Mouse (Mus musculus) lung, postnatal 0 days (tissue): ENCODE measurements at regions not wholly inside any gene's neighbourhood (a gene's known extent, or its start where the extent isn't known, plus 50 kb on each side); places are given as distances from the start of the nearest gene placed in this dataset.

Experiments
- ATAC-seq: fragments of 200-750 bp; cut with Nextera tagmentation; 2 replicates; pipeline ENCODE4 v1.8.0; 2017; ENCODE audit warnings: moderate library complexity
- DNase-seq: peaks from one replicate; pipeline ENCODE4 v3.0.0-alpha.2; 2016; ENCODE audit warnings: low spot score
- H3K27ac ChIP-seq: fragments of 300-500 bp; sonication (generic); 2 replicates; pipeline ENCODE4 v1.5.1; 2014; ENCODE audit warnings: antibody characterized with exemption, mild to moderate bottlenecking, low read length, mixed read lengths
- H3K27me3 ChIP-seq: fragments of 300-500 bp; sonication (generic); replicated peaks from 2 replicates; pipeline ENCODE4 v1.6.1; 2014; ENCODE audit warnings: low read length, mixed read lengths; ENCODE audit not compliant: insufficient read depth
- H3K36me3 ChIP-seq: fragments of 300-500 bp; sonication (generic); 2 replicates; pipeline ENCODE4 v1.6.1; 2014; ENCODE audit warnings: low read length, mixed read lengths; ENCODE audit not compliant: insufficient read depth
- H3K4me1 ChIP-seq: fragments of 300-500 bp; sonication (generic); 2 replicates; pipeline ENCODE4 v1.6.1; 2014; ENCODE audit warnings: antibody characterized with exemption, low read depth, low read length, mixed read lengths; ENCODE audit not compliant: insufficient read depth
- H3K4me2 ChIP-seq: fragments of 300-500 bp; sonication (generic); replicated peaks from 2 replicates; pipeline ENCODE4 v1.6.1; 2014; ENCODE audit warnings: low read depth, mild to moderate bottlenecking, low read length, moderate library complexity, mixed read lengths
- H3K4me3 ChIP-seq: fragments of 300-500 bp; sonication (generic); 2 replicates; pipeline ENCODE4 v1.5.1; 2014; ENCODE audit warnings: low read depth, low read length
- H3K9ac ChIP-seq: fragments of 300-500 bp; sonication (generic); replicated peaks from 2 replicates; pipeline ENCODE4 v1.6.1; 2014; ENCODE audit warnings: low read depth, mild to moderate bottlenecking
- H3K9me3 ChIP-seq: fragments of 300-500 bp; sonication (generic); 2 replicates; pipeline ENCODE4 v1.6.1; 2016; ENCODE audit warnings: low read length, mixed read lengths
- CTCF ChIP-seq: IDR thresholded peaks from 2 replicates; pipeline ENCODE4 v1.5.1; 2016; ENCODE audit warnings: antibody characterized with exemption, mild to moderate bottlenecking
- EP300 ChIP-seq: IDR thresholded peaks from 2 replicates; pipeline ENCODE4 v1.6.1; 2016; ENCODE audit warnings: antibody characterized with exemption, mild to moderate bottlenecking, control low read depth
- WGBS: fragments of 180-500 bp; shearing (Covaris S2); extraction: QIAGEN DNeasy Blood & Tissue Kit; methylation state at CpG from one replicate; pipeline ENCODE4 v1.1.7; 2014; 5-methylcytosine and 5-hydroxymethylcytosine counted together

DNA sequence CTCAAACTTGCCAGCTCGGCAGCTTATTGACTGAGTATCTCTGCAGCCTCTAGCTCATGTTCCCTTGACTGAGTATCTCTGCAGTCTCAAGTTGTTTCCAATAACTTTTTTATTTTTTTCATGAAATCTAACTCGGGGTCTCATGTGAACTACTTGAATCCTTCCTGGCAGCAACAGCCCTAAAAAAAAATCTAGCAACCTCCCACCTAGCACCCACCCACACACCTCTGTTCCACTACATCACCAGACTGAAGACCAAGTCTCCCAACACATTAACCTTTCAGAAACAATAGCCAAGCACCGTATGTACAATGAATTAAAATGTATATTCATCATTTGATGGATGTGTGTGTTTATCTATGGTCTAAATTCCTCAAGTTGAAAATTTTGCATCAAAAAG, 387.7 kb upstream of the Gm10131 start:
- ATAC-seq, result no peak
- Histone ChIP-seq H3K4me1 (no peaks in the 10 kb centered on the region), H3K27ac (no peak overlapping the region), H3K9me3 (no peaks in the 10 kb centered on the region), H3K4me2 (no peak overlapping the region), H3K36me3 (no peaks in the 10 kb centered on the region), H3K4me3 (no peak overlapping the region), H3K9ac (no peak overlapping the region), H3K27me3 (no peaks in the 10 kb centered on the region)
- TF ChIP-seq EP300 (no peak), CTCF (no peak)
- 62% methylated on average over 3 of the region's 3 CpGs for WGBS
- DNase-seq, result no peak

DNA sequence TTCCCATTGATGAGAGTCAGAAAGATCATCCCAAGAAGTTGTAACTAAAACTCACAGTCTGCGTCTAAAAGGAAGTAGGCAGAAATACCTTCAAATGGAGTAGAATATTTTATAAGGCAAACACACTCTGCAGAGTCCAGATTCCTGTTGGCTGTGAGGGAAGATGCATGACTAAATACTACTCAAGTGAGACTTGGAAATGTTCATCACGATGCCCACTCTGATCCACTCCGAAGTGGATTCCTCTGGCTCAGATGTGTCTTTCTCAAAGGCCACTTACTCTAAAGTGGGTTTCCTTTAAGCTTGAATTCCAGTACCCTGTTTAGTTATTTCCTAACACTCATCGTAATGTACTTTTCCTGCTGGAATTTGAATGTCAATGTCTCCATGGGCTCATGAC, 385.2 kb upstream of the Gm10131 start:
- peak; percentile 33 for DNase-seq
- Histone ChIP-seq H3K4me3 (no peak overlapping the region), H3K4me1 (no peaks in the 10 kb centered on the region), H3K36me3 (no peaks in the 10 kb centered on the region), H3K9ac (no peak overlapping the region), H3K4me2 (no peak overlapping the region), H3K27ac (no peak overlapping the region), H3K27me3 (no peaks in the 10 kb centered on the region), H3K9me3 (no peaks in the 10 kb centered on the region)
- TF ChIP-seq CTCF (no peak), EP300 (peak; percentile 67; the same call in 1 of the 2 replicates)
- 62% methylated on average over 4 of the region's 4 CpGs for WGBS
- 0 out of 2 replicates have a peak, but pooled peaks have one; percentile 26 for ATAC-seq

- Histone ChIP-seq H3K27ac (no peak overlapping the region), H3K27me3 (no peaks in the 10 kb centered on the region), H3K9ac (no peak overlapping the region), H3K4me1 (no peaks in the 10 kb centered on the region), H3K4me2 (no peak overlapping the region), H3K4me3 (no peak overlapping the region), H3K9me3 (no peaks in the 10 kb centered on the region), H3K36me3 (no peaks in the 10 kb centered on the region)
- peak; percentile 78 for ATAC-seq
- DNase-seq, result peak; percentile 69
- TF ChIP-seq CTCF, result no peak
- TF ChIP-seq EP300, result peak; percentile 64
- WGBS, result 43% methylated on average over 4 of the region's 4 CpGs
These were observed 384.4 kb upstream of the Gm10131 start for GRCm38 (mm10) chr8:34495974-34496373.

DNA sequence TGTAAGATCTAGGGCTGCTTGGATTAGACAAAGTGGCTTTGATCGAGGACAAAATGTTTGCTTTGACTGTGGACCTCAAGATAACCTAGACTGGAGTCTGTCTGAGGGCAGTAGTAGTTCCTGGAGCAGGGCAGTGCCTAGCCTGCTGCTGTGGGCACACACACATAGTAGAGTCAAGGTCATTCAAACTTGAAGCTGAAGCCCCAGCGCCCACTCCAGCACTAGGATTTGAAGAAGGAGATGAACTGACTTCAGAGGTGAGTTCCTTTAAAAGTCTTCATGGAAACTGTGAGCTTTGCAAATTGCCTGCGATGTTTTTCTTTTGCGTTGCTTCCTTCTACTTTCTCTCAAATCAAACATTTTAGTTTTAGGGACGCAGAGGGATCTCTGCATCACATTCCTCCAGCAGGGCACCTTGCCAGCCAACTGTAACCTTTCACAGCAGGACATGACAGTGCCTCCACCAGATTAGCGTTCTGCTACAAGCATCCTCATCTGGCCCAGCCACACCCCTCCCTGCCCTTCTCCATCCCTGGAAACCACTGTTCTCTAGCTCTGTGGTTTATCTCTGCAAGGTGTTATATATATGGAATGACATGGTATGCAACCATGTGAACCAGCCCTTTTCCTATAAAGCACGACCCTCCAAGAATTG, 377.3 kb upstream of the Gm10131 start:
- no peak for TF ChIP-seq CTCF
- no peak for TF ChIP-seq EP300
- Histone ChIP-seq H3K9me3 (no peaks in the 10 kb centered on the region), H3K4me2 (no peak overlapping the region), H3K4me1 (no peaks in the 10 kb centered on the region), H3K36me3 (no peaks in the 10 kb centered on the region), H3K4me3 (no peak overlapping the region), H3K9ac (no peak overlapping the region), H3K27me3 (no peaks in the 10 kb centered on the region), H3K27ac (no peak overlapping the region)
- ATAC-seq (no peak), DNase-seq (no peak)
- 47% methylated on average over 7 of the region's 7 CpGs for WGBS

DNA sequence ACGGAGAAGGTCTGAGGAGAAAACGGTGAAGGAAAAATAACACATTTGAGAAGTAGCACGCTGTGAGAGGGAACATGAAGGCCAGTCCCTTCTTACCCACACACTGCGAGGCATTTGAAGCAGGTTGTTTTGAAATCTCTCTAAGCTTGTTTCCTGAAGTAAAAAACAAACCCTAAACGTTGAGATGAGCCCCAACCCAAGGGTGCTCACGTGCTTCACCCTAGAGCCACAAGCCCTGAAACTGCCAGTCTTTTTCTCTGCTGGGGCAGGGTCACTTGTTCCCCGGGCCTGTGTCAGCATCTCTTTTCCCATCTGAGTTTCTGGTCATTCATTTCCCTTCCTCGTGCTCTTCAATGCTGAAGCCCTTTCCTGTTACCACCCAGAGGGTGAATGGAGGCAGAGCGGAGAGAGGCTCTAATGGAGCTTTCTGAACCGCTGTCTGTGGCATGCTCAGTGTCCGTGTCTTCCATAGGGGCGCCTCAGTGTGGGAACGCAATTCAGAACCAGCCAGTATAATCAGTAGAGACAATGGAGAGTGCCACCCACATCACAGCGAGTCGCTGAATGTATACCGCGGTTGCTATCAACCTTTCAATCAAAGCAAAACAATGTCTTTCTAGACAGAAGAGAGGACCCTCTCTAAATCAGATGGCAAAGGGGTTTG, 375.0 kb upstream of the Gm10131 start:
- Histone ChIP-seq H3K27me3 (no peaks in the 10 kb centered on the region), H3K36me3 (no peaks in the 10 kb centered on the region), H3K4me2 (no peak overlapping the region), H3K4me3 (no peak overlapping the region), H3K9ac (no peak overlapping the region), H3K27ac (no peak overlapping the region), H3K4me1 (no peaks in the 10 kb centered on the region), H3K9me3 (no peaks in the 10 kb centered on the region)
- 66% methylated on average over 17 of the region's 17 CpGs for WGBS
- TF ChIP-seq CTCF, result no peak
- no peak for TF ChIP-seq EP300
- ATAC-seq (no peak), DNase-seq (no peak)

DNA sequence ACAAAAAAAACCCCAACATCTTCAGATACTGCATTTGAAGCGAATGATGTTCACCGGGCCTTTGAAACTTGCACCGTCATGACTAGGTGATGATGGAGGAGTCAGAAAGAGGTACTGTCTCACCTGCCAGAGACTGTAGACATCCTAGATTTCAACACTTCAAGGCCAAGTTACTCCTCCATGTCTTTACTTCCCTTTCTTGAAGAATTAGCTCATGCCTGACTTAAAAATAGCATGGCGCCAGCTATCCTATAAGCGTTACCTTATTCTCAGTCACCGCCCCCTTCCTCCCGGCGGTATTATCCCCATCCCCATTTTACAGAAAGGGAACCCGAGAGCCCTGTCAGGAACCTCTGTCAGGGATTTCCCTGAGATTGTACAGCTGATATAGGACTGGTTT, 374.4 kb upstream of the Gm10131 start:
- 92% methylated on average over 9 of the region's 9 CpGs for WGBS
- Histone ChIP-seq H3K9me3 (no peaks in the 10 kb centered on the region), H3K4me2 (no peak overlapping the region), H3K4me3 (no peak overlapping the region), H3K4me1 (no peaks in the 10 kb centered on the region), H3K36me3 (no peaks in the 10 kb centered on the region), H3K27me3 (no peaks in the 10 kb centered on the region), H3K9ac (no peak overlapping the region), H3K27ac (no peak overlapping the region)
- ATAC-seq, result no peak
- no peak for TF ChIP-seq CTCF
- TF ChIP-seq EP300, result no peak
- DNase-seq, result no peak
